Mouse (Mus musculus) hindbrain, embryonic 13.5 days (tissue): ENCODE results near the gene Pgap2. TPM values are rescaled to one million over a fixed set of nuclear protein-coding genes. Genes with fewer than 3 reads are reported as not detected.

ENCODE experiments used
- ATAC-seq: fragments of 200-750 bp; cut with Nextera tagmentation; 2 replicates; pipeline ENCODE4 v1.8.0; 2017; ENCODE audit warnings: moderate TSS enrichment; ENCODE audit not compliant: low FRiP score
- H3K27ac ChIP-seq: fragments of 300-500 bp; sonication (generic); 2 replicates; pipeline ENCODE4 v1.5.1; 2015; ENCODE audit warnings: inconsistent platforms, mild to moderate bottlenecking, moderate library complexity
- H3K27me3 ChIP-seq: fragments of 300-500 bp; sonication (generic); 2 replicates; pipeline ENCODE4 v1.6.1; 2015; ENCODE audit warnings: mild to moderate bottlenecking, inconsistent platforms
- H3K36me3 ChIP-seq: fragments of 300-500 bp; sonication (generic); 2 replicates; pipeline ENCODE4 v1.6.1; 2015; ENCODE audit warnings: mild to moderate bottlenecking, inconsistent platforms
- H3K4me1 ChIP-seq: fragments of 300-500 bp; sonication (generic); replicated peaks from 2 replicates; pipeline ENCODE4 v1.6.1; 2015; ENCODE audit warnings: inconsistent platforms
- H3K4me2 ChIP-seq: fragments of 300-500 bp; sonication (generic); 2 replicates; pipeline ENCODE4 v1.6.1; 2015; ENCODE audit warnings: inconsistent platforms, mild to moderate bottlenecking, moderate library complexity
- H3K4me3 ChIP-seq: fragments of 300-500 bp; sonication (generic); 2 replicates; pipeline ENCODE4 v1.5.1; 2015; ENCODE audit warnings: mild to moderate bottlenecking, inconsistent platforms
- H3K9ac ChIP-seq: fragments of 300-500 bp; sonication (generic); 2 replicates; pipeline ENCODE4 v1.6.1; 2015; ENCODE audit warnings: mild to moderate bottlenecking, inconsistent platforms
- H3K9me3 ChIP-seq: fragments of 300-500 bp; sonication (generic); 2 replicates; pipeline ENCODE4 v1.6.1; 2016; ENCODE audit warnings: inconsistent platforms
- WGBS: fragments of 180-500 bp; shearing (Covaris S2); methylation state at CpG from one replicate; pipeline ENCODE4 v1.1.7; 2015; 5-methylcytosine and 5-hydroxymethylcytosine counted together
- polyA plus RNA-seq: library from polyadenylated mRNA; unstranded; fragments of >200 nt; fragmentation: Nextera tagmentation; extraction: Ambion mirVana; gene quantifications from 2 replicates; pipeline ENCODE4 v1.2.1, GENCODE M21; 2015

Pgap2 gene
- polyA plus RNA-seq: 48.0 and 53.0 TPM in 2 replicates

GRCm38 (mm10) chr7:102209756-102210721 is at the start of gene Pgap2, which contains the start of gene Nup98:
Gene Pgap2, plus strand, starts transcription at chr7:102210208.
Gene Nup98, minus strand, starts transcription at chr7:102210176.
- peak within 1 kb of the TSS; percentile 83 for H3K4me2 ChIP-seq
- H3K36me3 ChIP-seq: no peaks in the 10 kb centered on the region
- no peaks in the 10 kb centered on the region for H3K27me3 ChIP-seq
- peaks cover 21% of the 10 kb centered on the region for H3K4me1 ChIP-seq
- peak; percentile 99 for ATAC-seq
- no peaks in the 10 kb centered on the region for H3K9me3 ChIP-seq
- peak within 1 kb of the TSS; percentile 91 for H3K9ac ChIP-seq
- H3K4me3 ChIP-seq: peak within 1 kb of the TSS; percentile 85
- under 1% methylated on average over 84 of the region's 87 CpGs for WGBS
- H3K27ac ChIP-seq: peak within 1 kb of the TSS; percentile 96

- Histone ChIP-seq H3K9ac (no peak overlapping the region), H3K4me2 (no peak overlapping the region), H3K4me3 (no peak overlapping the region), H3K27ac (no peak overlapping the region), H3K36me3 (peaks cover 20% of the 10 kb centered on the region), H3K27me3 (no peaks in the 10 kb centered on the region), H3K4me1 (no peaks in the 10 kb centered on the region), H3K9me3 (no peaks in the 10 kb centered on the region)
- ATAC-seq: no peak
Measured at GRCm38 (mm10) chr7:102170300-102170699, 39.7 kb upstream of the Pgap2 start.

GRCm38 (mm10) chr7:102183849-102184248 is 26.2 kb upstream of the Pgap2 start:
- no peak for ATAC-seq
- 95% methylated on average over 3 of the region's 3 CpGs for WGBS

DNA sequence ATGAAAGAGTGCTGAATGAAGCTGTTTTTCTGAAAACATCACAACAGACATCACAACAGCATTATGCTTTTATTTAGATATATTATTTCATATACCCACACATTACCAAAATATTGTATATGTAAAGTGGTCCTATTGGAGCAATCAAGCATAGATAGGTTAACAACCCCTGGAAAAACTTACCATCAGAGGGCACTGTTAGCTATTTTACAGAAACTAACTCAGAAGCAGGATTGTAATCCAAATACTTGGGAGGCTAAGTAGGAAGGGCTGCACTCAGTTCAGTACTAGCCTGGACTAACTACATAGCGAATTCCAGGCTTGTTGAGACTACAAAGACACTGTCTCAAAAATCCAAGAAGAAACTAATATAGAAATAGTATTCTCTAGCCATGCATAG is 17.7 kb upstream of the Pgap2 start:
- Histone ChIP-seq H3K4me2 (no peak overlapping the region), H3K9me3 (no peaks in the 10 kb centered on the region), H3K4me3 (no peak overlapping the region), H3K27me3 (no peaks in the 10 kb centered on the region), H3K4me1 (no peaks in the 10 kb centered on the region), H3K27ac (no peak overlapping the region), H3K36me3 (peaks cover 61% of the 10 kb centered on the region), H3K9ac (no peak overlapping the region)
- 100% methylated on average over 1 of the region's 1 CpGs for WGBS
- ATAC-seq: no peak

More at GRCm38 (mm10) chr7:102183849-102184248, 26.2 kb upstream of the Pgap2 start:
- H3K4me1 ChIP-seq: no peaks in the 10 kb centered on the region
- H3K9ac ChIP-seq: no peak overlapping the region
- H3K27ac ChIP-seq: no peak overlapping the region
- no peaks in the 10 kb centered on the region for H3K27me3 ChIP-seq
- no peak overlapping the region for H3K4me3 ChIP-seq
- no peak overlapping the region for H3K4me2 ChIP-seq
- peaks cover 73% of the 10 kb centered on the region for H3K36me3 ChIP-seq
- no peaks in the 10 kb centered on the region for H3K9me3 ChIP-seq

DNA sequence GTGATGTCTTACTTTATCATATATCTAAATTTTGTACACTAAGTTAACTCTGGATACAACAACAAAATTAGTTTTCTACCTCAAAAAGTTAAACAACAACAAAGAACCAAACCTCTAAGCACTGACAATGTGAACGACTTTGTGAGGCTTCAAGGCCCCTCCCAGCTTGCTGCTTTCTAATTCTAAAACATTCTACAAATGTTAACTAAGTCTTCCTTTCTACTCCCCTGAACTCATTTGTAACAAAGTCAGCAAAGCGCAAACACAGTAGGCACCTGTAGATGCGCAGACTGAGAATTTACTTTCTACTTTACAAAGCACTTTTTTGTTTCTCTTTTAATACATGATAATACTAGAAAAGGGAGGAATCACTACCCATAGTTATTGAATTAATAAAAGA is 9.4 kb upstream of the Pgap2 start:
- Histone ChIP-seq H3K4me2 (no peak overlapping the region), H3K36me3 (no peaks in the 10 kb centered on the region), H3K9ac (no peak overlapping the region), H3K27me3 (no peaks in the 10 kb centered on the region), H3K4me1 (0 out of 2 replicates have a peak, but pooled peaks cover under 1% of the 10 kb centered on the region), H3K27ac (no peak overlapping the region), H3K9me3 (no peaks in the 10 kb centered on the region), H3K4me3 (no peak overlapping the region)
- WGBS: 79% methylated on average over 3 of the region's 3 CpGs
- no peak for ATAC-seq

DNA sequence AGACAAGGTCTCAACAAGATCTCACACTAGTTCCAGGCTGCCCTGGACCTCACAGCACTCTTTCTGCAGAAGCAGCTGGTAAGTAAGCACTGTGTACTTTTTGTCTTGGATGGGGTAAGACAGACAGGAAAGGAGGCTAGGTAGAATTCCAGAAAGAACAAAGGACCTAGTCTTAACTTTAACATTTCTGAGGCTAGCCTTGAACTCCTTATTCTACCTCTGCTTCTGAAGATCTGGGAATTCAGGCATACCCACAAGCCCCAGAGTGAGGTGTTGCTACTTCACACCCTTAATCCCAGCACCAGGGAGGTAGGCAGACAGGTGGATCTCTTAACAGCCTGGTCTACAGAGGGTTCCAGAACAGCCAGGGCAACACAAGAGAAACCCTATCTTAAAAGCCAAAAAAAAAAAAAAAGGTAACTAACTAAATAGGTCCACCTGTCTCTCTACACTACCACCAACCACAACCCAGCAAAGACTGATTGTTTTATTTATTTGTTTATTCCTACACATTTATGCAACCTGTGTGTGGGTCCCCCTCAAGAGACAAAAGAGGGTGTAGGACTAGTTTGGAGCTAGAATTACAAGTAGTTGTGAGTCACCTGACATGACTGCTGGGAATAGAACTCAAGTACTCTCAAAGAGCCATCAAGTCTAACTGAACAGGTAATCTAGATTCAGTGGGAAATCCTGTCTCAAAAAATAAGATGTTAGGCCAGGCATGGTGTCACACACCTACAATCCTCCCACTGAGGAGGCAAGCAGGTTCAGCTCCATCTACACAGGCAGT is 8.8 kb upstream of the Pgap2 start:
- Histone ChIP-seq H3K9me3 (no peaks in the 10 kb centered on the region), H3K4me1 (0 out of 2 replicates have a peak, but pooled peaks cover 2% of the 10 kb centered on the region), H3K27me3 (no peaks in the 10 kb centered on the region), H3K36me3 (no peaks in the 10 kb centered on the region), H3K27ac (no peak overlapping the region), H3K9ac (no peak overlapping the region), H3K4me3 (no peak overlapping the region), H3K4me2 (no peak overlapping the region)
- ATAC-seq: no peak

GRCm38 (mm10) chr7:102204296-102204857 is 5.6 kb upstream of the Pgap2 start:
- no peak for ATAC-seq
- H3K9me3 ChIP-seq: no peaks in the 10 kb centered on the region
- 88% methylated on average over 3 of the region's 3 CpGs for WGBS
- H3K4me3 ChIP-seq: no peak overlapping the region
- H3K4me2 ChIP-seq: no peak overlapping the region
- H3K27me3 ChIP-seq: no peaks in the 10 kb centered on the region
- peaks cover 21% of the 10 kb centered on the region for H3K4me1 ChIP-seq
- no peak overlapping the region for H3K27ac ChIP-seq
- H3K36me3 ChIP-seq: no peaks in the 10 kb centered on the region
- H3K9ac ChIP-seq: no peak overlapping the region

GRCm38 (mm10) chr7:102205646-102206045 is 4.4 kb upstream of the Pgap2 start:
- H3K4me1 ChIP-seq: peaks cover 21% of the 10 kb centered on the region
- H3K9me3 ChIP-seq: no peaks in the 10 kb centered on the region
- no peak overlapping the region for H3K9ac ChIP-seq
- WGBS: 92% methylated on average over 1 of the region's 1 CpGs
- ATAC-seq: no peak
- no peak overlapping the region for H3K4me2 ChIP-seq
- H3K27ac ChIP-seq: no peak overlapping the region
- no peaks in the 10 kb centered on the region for H3K27me3 ChIP-seq
- no peak overlapping the region for H3K4me3 ChIP-seq
- H3K36me3 ChIP-seq: no peaks in the 10 kb centered on the region

DNA sequence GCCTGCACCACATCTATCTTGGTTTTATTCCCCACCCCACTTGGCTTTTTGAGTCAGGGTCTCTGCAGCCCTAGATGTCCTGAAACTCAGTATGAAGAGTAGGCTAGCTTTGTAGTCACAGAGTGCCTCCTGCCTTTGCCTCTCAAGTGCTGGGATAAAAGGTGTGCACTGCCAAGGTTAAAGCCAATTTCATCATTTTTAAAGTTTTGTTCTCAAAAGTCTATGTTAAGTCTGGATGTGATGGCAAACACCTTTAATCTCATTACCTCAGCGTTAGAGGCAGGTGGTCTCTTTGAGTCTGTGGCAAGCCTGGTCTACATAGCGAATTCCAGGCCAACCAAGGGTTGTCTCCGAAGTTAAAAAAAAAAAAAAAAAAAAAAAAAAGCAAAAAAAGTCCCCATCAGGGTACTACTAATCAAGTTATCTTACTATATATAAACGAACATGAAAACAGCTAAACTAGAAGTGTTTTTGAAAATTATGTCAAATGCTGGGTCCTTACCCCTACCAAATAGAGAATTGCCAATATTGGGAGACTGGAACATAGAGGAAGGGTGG is 1.1 kb upstream of the Pgap2 start:
- Histone ChIP-seq H3K36me3 (no peaks in the 10 kb centered on the region), H3K9me3 (no peaks in the 10 kb centered on the region), H3K4me1 (peaks cover 21% of the 10 kb centered on the region), H3K9ac (peak overlapping the region; percentile 91), H3K4me3 (peak overlapping the region; percentile 85), H3K27ac (no peak overlapping the region), H3K4me2 (peak overlapping the region; percentile 83), H3K27me3 (no peaks in the 10 kb centered on the region)
- WGBS: 57% methylated on average over 4 of the region's 4 CpGs
- no peak for ATAC-seq

DNA sequence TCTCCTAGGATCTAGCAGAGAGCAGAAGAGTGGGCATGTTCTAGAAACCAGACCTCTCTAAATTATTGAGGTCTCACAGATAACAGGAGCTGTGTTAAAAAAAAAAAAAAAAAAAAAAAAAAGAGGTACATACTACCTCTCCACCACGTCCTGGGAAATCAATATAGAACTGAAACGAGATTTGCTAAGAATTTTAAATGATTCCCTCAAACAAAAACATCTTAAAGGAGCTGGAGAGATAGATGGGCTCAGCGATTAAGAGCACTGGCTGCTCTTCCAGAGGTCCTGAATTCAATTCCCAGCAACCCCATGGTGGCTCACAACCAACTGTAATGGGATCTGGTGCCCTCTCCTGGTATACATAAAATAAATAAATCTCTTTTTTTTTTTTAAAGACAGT is 1.1 kb downstream of the Pgap2 start:
- H3K27me3 ChIP-seq: no peaks in the 10 kb centered on the region
- no peaks in the 10 kb centered on the region for H3K36me3 ChIP-seq
- peak overlapping the region; percentile 54 for H3K4me3 ChIP-seq
- no peaks in the 10 kb centered on the region for H3K9me3 ChIP-seq
- WGBS: 69% methylated on average over 3 of the region's 3 CpGs
- H3K4me2 ChIP-seq: peak overlapping the region; percentile 65
- peaks cover 19% of the 10 kb centered on the region for H3K4me1 ChIP-seq
- H3K9ac ChIP-seq: peak overlapping the region; percentile 75
- peak overlapping the region; percentile 96 for H3K27ac ChIP-seq
- no peak for ATAC-seq

DNA sequence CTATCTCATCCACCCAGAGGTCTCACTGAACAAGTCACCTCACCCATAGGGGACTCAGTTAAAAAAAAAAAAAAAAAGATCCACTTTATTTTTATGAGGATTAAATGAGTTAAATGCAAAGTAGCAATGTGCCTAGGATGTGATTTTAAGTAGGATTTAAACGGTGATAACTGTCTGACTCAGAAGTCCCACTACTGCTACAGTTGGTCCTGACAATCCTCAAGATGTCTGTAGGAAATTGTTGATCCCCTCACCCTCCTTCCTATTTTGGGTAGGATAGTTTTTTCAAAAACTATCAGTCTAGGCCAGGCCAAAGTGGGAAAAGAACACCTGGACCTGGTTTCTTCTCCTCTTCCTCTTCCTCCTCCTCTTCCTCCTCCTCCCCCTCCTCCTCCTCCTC is 11.9 kb downstream of the Pgap2 start:
- peak overlapping the region; percentile 80 for H3K4me2 ChIP-seq
- peaks cover 11% of the 10 kb centered on the region for H3K4me1 ChIP-seq
- no peaks in the 10 kb centered on the region for H3K9me3 ChIP-seq
- H3K27me3 ChIP-seq: no peaks in the 10 kb centered on the region
- 0 out of 2 replicates have a peak, but pooled peaks cover 3% of the 10 kb centered on the region for H3K36me3 ChIP-seq
- no peak overlapping the region for H3K27ac ChIP-seq
- no peak overlapping the region for H3K9ac ChIP-seq
- peak overlapping the region; percentile 66; the same call in 1 of the 2 replicates for H3K4me3 ChIP-seq
- 55% methylated on average over 1 of the region's 1 CpGs for WGBS
- ATAC-seq: peak; percentile 38

- peak overlapping the region; percentile 80 for H3K4me2 ChIP-seq
- H3K27me3 ChIP-seq: no peaks in the 10 kb centered on the region
- peak; percentile 64 for ATAC-seq
- H3K27ac ChIP-seq: no peak overlapping the region
- H3K36me3 ChIP-seq: 0 out of 2 replicates have a peak, but pooled peaks cover 3% of the 10 kb centered on the region
- H3K9ac ChIP-seq: peak overlapping the region; percentile 81
- H3K4me3 ChIP-seq: peak overlapping the region; percentile 66
- 1% methylated on average over 10 of the region's 13 CpGs for WGBS
- no peaks in the 10 kb centered on the region for H3K9me3 ChIP-seq
- H3K4me1 ChIP-seq: peaks cover 11% of the 10 kb centered on the region
Measured at GRCm38 (mm10) chr7:102222336-102222735, 12.3 kb downstream of the Pgap2 start.
